Mouse (Mus musculus): ENCODE results near the gene Calr.
A peak's percentile ranks its signal among the peaks of the same experiment; 100 is the strongest.

The Calr gene

GRCm38 (mm10) chr8:84846722-84847572 is at the start of gene Calr:
Gene Calr (minus strand): TSS chr8:84846934.
- peak; percentile 97 to 99 for DNase-seq (ENCODE audit: low spot score in 2 of 2)

GRCm38 (mm10) chr8:84895963-84896362 is 49.2 kb upstream of the Calr start:
- DNase-seq (ENCODE audit: low spot score in 2 of 2): no peak

DNA sequence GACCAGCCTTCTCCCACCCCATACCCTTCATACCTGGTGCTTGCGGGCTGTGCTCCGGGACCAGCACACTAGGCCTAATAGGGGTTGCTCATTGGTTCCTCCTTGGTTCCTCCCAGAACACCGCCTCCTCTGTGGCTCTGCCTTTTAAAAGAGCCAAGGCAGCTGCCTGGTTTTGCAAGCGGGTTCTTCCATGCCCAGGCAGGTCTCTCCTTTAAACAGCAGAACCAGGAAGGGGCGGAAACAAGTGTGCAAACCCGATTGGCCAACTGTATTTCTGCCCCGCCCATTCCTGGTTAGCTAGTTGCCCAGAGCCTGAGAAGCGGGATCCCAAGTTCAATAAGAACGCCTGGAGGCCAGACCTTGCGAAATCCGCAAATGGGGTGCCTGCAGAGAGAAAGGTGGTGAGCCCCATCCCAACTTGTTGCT is 47.0 kb upstream of the Calr start, which contains the start of gene Gcdh:
Gene Gcdh (minus strand): TSS at position 213 of the 426 bp plus-strand sequence.
- peak; percentile 82 to 92 for DNase-seq (ENCODE audit: low spot score in 2 of 2)

DNA sequence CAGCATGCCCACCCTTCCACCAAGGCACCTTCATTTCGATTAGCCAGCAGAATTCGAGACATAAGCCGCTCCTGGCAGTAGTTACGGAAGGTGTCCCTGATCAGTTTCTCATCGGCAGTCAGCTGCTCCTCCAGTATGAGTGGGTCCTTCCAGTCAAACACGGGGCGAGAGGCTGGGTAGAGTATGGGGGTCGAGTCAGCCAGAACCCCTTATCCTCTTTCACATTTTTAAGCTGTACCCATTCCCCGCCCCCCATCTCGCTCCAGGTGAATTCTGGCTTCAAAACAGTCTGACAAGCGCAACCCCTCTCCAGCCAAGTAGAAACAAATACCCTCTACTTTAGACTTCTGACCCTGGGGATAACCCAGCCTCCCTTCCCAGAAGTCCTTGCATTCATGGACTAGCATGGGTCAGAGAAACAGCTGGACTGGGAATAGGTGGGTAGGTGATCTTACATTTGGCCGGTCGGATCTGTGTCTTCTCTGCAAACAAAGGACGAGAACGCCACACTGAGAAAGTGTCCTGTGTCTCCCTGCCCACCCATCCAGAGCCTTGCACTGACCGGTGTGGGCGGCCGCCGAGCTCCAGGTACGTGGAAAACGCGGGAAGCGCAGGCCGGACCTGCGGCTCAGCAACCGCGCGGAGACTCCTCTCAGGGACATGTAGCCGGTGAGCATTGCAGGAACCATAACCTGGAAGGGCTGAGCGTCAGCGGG is 46.4 kb upstream of the Calr start:
- DNase-seq (ENCODE audit: low spot score in 2 of 2): no peak

DNA sequence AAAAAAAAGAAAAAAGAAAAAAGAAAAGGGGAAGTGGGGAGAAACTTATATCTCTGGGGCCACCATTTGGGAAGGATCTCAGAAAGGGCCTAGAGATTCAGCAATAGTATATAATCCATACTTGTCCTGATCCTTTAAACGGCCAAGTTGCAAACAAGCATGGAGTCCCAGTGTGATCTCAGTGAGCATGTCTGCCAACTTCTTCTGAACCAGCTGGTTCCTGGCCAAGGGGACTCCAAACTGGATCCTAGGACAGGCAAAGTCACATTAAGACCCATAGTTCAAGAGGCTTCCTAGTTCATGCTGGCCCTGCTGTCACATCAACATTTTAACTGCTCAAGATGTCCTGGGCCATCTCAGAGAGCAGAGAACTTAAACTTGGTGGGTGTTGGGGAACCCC is 42.4 kb upstream of the Calr start:
- DNase-seq (ENCODE audit: low spot score in 2 of 2): no peak

DNA sequence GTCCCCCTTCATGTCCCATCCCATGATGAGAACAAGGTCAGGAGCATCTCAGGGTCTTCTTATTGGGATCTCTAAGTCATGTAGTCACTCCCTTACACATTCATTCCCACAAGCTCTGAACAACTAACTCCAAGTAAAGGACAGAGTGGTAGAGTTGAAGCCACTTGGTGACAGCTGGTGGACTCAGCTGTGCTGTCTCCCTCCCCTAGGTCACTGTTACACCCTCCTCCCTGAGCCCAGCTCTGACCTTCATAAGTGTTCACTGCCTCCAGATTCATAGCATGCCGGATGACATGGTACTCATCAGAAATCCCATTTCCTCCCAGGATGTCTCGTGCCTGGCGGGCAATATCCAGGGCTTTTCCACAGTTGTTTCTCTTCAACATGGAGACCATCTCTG is 41.5 kb upstream of the Calr start:
- DNase-seq (ENCODE audit: low spot score in 2 of 2): no peak

GRCm38 (mm10) chr8:84884728-84885127 is 38.0 kb upstream of the Calr start:
- DNase-seq (ENCODE audit: low spot score in 2 of 2): no peak

- DNase-seq (ENCODE audit: low spot score in 2 of 2): no peak
These were observed 32.2 kb upstream of the Calr start for GRCm38 (mm10) chr8:84878915-84879314.

GRCm38 (mm10) chr8:84877297-84878035 is 30.7 kb upstream of the Calr start:
- no peak for DNase-seq (ENCODE audit: low spot score in 2 of 2)

DNA sequence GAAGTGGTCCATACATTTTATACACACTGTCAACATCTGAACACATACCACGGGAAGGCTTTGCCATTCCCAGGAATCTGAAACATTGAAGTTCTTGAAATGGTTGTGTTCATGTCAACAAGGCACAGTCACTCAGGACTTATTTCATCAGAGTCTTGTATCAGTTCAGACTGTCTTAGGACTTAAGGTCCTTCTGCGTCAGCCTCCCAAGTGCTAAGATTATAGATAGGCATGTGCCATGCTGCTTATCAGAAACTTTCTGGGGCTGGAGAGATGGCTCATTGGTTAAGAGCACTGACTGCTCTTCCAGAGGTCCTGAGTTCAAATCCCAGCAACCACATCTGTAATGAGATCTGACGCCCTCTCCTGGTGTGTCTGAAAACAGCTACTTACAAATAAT is 27.6 kb upstream of the Calr start:
- DNase-seq (ENCODE audit: low spot score in 2 of 2): no peak

DNA sequence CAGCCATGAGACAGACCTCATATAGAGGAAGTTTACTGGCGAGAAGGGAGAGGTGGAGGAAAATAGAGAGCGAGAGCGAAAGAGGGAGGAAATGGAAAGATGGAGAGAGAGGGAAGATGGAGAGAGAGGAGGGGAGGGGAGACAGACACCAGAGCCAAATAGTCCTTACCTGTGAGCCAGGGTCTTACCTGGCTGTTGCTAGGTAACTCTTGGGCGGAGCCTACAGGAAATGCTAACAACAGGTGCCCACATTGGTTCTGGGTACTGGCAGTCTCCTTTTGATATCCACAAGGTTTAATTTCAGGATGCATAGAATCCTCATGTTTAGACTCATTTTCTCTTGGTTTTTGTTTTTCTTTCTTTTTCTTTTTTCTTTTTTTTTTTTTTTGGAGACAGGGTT is 26.3 kb upstream of the Calr start:
- DNase-seq (ENCODE audit: low spot score in 2 of 2): no peak

GRCm38 (mm10) chr8:84872309-84872965 is 25.7 kb upstream of the Calr start:
- peak; percentile 53 to 69 for DNase-seq (ENCODE audit: low spot score in 2 of 2)

- peak; percentile 86 to 94 for DNase-seq (ENCODE audit: low spot score in 2 of 2)
These were observed 24.9 kb upstream of the Calr start, which contains the start of gene Syce2 for GRCm38 (mm10) chr8:84871376-84872308. Gene Syce2 (plus strand): TSS chr8:84872111.

- peak; percentile 87 to 94 for DNase-seq (ENCODE audit: low spot score in 2 of 2)
These were observed 10.2 kb upstream of the Calr start, which contains the start of gene Farsa for GRCm38 (mm10) chr8:84856864-84857441. Gene Farsa (plus strand): TSS chr8:84856989.

DNA sequence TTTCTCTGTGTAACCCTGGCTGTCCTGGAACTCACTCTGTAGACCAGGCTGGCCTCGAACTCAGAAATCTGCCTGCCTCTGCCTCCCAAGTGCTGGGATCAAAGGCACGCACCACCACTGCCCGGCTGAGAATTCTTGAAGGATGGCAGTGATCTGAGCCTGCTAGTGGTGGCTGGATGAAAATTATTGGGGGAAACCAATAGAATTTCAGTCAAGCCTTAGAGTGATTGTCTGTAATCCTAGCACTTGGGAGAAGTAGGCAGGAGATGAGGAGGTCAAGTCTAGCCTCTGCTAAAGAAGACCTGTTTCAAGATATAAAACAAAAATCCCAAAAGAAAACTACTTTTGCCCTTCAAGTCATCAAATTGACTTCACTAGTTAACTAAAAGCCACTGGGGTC is 9.7 kb upstream of the Calr start:
- DNase-seq (ENCODE audit: low spot score in 2 of 2): no peak

DNA sequence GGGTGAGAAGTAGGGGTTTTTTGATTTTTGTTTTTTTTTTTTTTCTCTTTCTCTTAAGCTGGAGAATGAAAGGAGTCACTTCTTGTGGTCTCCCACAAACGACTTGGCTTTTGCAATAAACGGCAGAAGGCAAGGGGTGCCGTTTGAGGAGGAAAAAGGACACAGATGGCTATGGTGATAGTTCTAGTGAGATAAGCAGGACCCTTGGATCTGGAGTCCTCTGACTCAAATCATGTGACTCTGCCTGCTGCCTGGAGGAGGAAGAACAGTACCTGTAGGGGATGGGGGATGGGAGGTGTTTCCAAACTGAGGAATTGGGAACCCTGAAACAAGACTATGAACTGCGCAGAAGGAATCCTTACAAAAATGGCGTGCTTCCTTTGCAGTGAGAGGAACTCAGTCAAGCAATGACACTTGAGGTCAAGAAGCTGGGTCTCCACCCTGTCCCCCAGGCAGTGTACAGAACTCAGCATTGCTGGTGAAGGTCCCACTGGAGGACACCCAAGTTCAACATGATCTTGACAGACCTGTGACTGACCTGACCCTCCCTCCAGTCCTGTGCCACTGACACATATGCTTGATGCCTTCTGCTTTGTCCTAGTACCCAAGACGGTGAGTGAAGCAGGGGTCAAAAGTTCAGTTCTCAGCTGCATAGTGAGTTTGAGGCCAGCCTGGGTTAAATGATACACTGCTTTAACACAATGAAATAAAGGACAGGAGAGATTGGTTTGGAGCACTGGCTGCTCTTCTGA is 1.1 kb upstream of the Calr start:
- peak in 1 of 2 experiments; percentile 39 for DNase-seq (ENCODE audit: low spot score in 2 of 2)

- DNase-seq (ENCODE audit: low spot score in 2 of 2): no peak
These were observed 526 bp downstream of the Calr start for GRCm38 (mm10) chr8:84846094-84846721.

- peak; percentile 36 to 60 for DNase-seq (ENCODE audit: low spot score in 2 of 2)
These were observed 1.2 kb downstream of the Calr start for GRCm38 (mm10) chr8:84845355-84846093.
